Mouse (Mus musculus): ENCODE measurements around the gene Gm8978. TPM values are rescaled to one million over a fixed set of nuclear protein-coding genes. Genes with fewer than 3 reads are reported as not detected.
"Not testable (repeated sequence)": the region's sequence is repeated elsewhere in the genome, so short reads cannot be mapped to it uniquely, and the experiment has no call there.

Gene Gm8978
- polyA plus RNA-seq (2012; rRNA removed), result not detected in 2 replicates

DNA sequence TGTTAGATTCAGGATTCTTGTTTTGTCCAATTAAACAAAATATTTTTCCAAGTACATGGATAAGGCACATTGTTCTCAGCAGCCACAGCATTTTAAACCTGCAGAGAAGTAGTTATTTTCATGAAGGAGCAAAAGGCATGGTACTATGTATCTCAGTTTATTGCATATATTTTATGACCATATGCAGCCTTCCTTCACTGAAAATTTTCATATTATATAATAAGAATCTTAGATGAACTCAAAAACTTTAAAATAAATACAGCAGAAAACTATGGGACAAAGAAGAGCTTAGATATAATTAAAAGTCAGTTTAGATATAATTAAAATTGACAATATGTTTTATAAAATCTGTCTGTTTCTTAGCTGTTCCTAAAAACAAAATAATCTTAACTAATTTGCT, at the start of gene Gm8978:
Gene Gm8978 (minus strand): TSS at position 101 of the 400 bp plus-strand sequence.
- DNase-seq; H3K4me3 ChIP-seq (replicated peaks; ENCODE audit: extremely low read depth, low read depth, low read length); H3K4me1 ChIP-seq (ENCODE audit: control insufficient read depth, insufficient read depth, low read length): not testable (repeated sequence)

DNA sequence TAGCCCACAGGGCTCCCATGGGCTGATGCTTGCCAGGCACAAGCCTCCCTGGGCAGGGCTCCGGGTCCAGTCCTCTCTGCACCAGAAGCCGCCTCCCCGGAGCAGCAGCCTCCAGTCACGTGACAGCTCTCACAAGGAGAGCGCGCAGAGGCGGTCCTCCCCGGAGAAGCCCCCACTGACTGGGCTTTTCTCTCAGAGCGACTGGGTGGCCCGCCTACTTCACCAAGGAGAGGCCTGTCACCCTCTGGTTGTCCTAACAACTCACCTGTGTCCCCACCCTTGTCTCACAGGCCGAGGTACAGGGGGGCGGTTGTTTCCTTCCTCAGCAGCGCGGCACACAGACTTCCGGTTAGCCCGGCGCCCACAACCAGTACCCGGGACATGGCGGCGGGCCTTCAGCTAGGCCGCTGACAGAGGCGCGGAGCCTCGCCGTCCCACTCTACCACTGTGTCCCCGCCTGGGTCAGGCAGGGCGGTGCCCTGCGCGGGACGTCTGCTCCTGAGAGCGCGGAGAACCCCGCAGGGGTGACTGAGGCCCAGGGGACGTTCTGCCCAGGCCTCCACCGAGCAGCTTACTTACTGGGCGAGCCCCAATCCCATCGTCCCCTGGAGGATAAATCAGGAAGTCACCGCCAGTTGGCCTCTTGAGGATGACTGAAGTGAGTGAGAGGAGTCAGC, 35.3 kb downstream of the Gm8978 start:
- peak overlapping the region; percentile 57 for H3K4me3 ChIP-seq (replicated peaks; ENCODE audit: extremely low read depth, low read depth, low read length)
- WGBS, result 8% methylated on average over 10 of the region's 38 CpGs
- not testable (repeated sequence) for H3K4me1 ChIP-seq (ENCODE audit: control insufficient read depth, insufficient read depth, low read length)
- DNase-seq, result peak; percentile 70
- TF ChIP-seq POLR2A (IDR thresholded peaks at IDR 0.05; ENCODE audit: borderline replicate concordance, extremely low read depth, low read depth, low read length), result 0 out of 2 replicates have a peak, but pooled peaks have one; percentile 38

DNA sequence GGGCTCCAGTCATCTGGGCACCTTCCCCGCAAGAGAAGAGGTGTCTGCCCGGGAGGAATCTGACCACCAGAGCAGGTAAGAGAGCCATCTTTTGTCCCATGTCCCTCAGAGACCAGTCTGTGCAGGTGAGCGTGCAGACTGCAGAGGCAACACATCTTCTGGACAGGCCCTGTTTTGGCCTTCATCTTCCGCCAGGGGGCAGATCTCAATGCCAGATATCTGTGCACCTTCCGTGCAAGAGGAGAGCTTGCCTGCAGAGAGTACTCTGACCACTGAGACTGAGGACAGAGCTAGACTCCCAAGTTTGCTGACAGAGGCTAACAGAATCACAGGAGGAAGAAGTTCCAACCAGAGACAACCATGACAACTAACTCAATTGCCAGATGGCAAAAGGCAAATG, 56.5 kb downstream of the Gm8978 start:
- WGBS, result 83% methylated on average over 5 of the region's 5 CpGs
- H3K4me1 ChIP-seq (ENCODE audit: control insufficient read depth, insufficient read depth, low read length); DNase-seq; H3K4me3 ChIP-seq (replicated peaks; ENCODE audit: extremely low read depth, low read depth, low read length): not testable (repeated sequence)

Other genes starting within 250 kb of the Gm8978 start
- gene Rnls, start 233.0 kb downstream of the Gm8978 start, polyA plus RNA-seq (2012; rRNA removed), result 1.7 and 1.9 TPM in 2 replicates
- gene Lipo4, start 107.5 kb downstream of the Gm8978 start, polyA plus RNA-seq (2012; rRNA removed), result not detected in 2 replicates
- not detected in 2 replicates for gene Lipo2, start 126.1 kb upstream of the Gm8978 start, polyA plus RNA-seq (2012; rRNA removed)
- 5.8 and 6.7 TPM in 2 replicates for gene Lipo3, start 136.7 kb upstream of the Gm8978 start, polyA plus RNA-seq (2012; rRNA removed)
- gene Lipo1, start 162.2 kb upstream of the Gm8978 start, polyA plus RNA-seq (2012; rRNA removed), result not detected in 2 replicates

Measured in lung, adult 2 months (tissue).